Mouse (Mus musculus) heart, adult 2 months (tissue): ENCODE results near the gene Smndc1.

Experiments
- EP300 ChIP-seq: fragments of 200-500 bp; IDR thresholded peaks from 2 replicates; pipeline ENCODE4 v1.6.1; 2011; ENCODE audit warnings: low read depth, low read length, control low read depth; ENCODE audit not compliant: insufficient read depth
- POLR2A ChIP-seq: fragments of 200-500 bp; IDR thresholded peaks from 2 replicates; pipeline ENCODE4 v1.6.1; 2011; ENCODE audit warnings: mild to moderate bottlenecking, low read depth, low read length, control low read depth; ENCODE audit not compliant: insufficient read depth

- no peak for TF ChIP-seq POLR2A
- TF ChIP-seq EP300 = no peak
These were observed 46.3 kb downstream of the Smndc1 start for GRCm38 (mm10) chr19:53344062-53344461.
